8 mouse cellular contexts compared by ENCODE assay signal in the genomic region with DNA sequence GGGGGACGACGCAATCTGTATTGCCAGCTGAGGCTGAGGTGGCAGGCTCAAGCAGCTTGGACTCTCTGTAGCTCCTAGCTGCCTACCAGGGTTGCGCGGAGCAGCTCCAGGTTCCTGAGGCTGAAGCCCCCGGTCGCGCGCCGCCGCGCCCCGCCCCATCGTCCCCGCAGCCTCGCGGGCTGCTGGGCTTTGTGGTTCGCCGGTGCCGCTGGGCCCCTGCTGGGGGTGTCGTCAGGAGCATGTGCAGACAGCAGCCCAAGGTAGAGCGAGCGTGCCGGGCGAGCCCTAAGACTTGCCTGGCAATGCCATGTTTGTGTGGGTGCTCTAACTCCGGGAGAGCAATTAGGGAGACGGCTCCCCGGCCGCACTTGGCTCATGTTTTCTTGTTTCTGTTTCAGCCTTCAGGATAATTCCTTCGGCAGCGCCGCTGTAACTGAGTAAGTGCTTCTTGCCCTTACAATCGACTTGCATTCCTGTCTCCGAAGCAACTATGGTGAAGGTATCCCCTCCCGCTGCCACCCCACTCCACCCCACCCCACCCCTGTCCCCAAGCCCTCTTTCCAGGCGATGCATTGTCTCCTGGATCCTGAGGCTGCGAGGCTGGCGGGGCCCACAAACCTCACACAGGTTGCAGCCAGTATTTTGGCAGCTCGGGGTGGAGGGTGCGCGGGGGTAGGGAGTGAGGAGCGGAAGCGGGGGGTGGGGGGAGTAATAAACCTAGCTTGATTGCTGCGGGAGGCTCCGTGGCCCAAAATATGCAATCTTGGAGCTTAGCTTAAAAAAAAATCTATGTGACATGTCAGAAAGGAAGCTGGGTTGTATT. TPM values are rescaled to one million over a fixed set of nuclear protein-coding genes. Genes with fewer than 3 reads are reported as not detected.
DNase-seq lines count a peak whose midpoint lies in the region; ATAC-seq lines count a peak whose summit lies in the region.

No protein-coding gene starts in this region.

- H3K9ac ChIP-seq in embryonic facial prominence, embryonic 14.5 days (ENCODE audit: low read depth, low read length), result peak overlapping the region; percentile 73
- H3K9ac ChIP-seq in heart, embryonic 11.5 days (ENCODE audit: low read depth, low read length), result peak overlapping the region; percentile 69
- H3K9ac ChIP-seq in kidney, embryonic 16.5 days (replicated peaks; ENCODE audit: low read length), result peak overlapping the region; percentile 77
- H3K9ac ChIP-seq in neural tube, embryonic 11.5 days (ENCODE audit: low read length), result peak overlapping the region; percentile 88

- H3K4me2 ChIP-seq in embryonic facial prominence, embryonic 14.5 days (ENCODE audit: low read depth, low read length), result peak overlapping the region; percentile 86
- peak overlapping the region; percentile 87 for H3K4me2 ChIP-seq in heart, embryonic 11.5 days
- H3K4me2 ChIP-seq in kidney, embryonic 16.5 days (replicated peaks; ENCODE audit: low read depth, low read length), result peak overlapping the region; percentile 97
- H3K4me2 ChIP-seq in neural tube, embryonic 11.5 days (ENCODE audit: low read depth), result peak overlapping the region; percentile 87

- H3K9me3 ChIP-seq in embryonic facial prominence, embryonic 14.5 days (ENCODE audit: control insufficient read depth, low read length), result no peaks in the 10 kb centered on the region
- H3K9me3 ChIP-seq in heart, embryonic 11.5 days (replicated peaks; ENCODE audit: control insufficient read depth, low read length), result no peaks in the 10 kb centered on the region
- H3K9me3 ChIP-seq in kidney, embryonic 16.5 days (ENCODE audit: low read length), result 0 out of 2 replicates have a peak, but pooled peaks cover 2% of the 10 kb centered on the region
- H3K9me3 ChIP-seq in neural tube, embryonic 11.5 days (ENCODE audit: control insufficient read depth, low read length), result no peaks in the 10 kb centered on the region

- H3K27ac ChIP-seq in embryonic facial prominence, embryonic 14.5 days (replicated peaks; ENCODE audit: low read depth, low read length), result peak overlapping the region; percentile 89
- H3K27ac ChIP-seq in heart, embryonic 11.5 days (ENCODE audit: low read depth, low read length), result peak overlapping the region; percentile 67
- peak overlapping the region; percentile 79 for H3K27ac ChIP-seq in kidney, embryonic 16.5 days (ENCODE audit: low read length)
- peak overlapping the region; percentile 90 for H3K27ac ChIP-seq in neural tube, embryonic 11.5 days (ENCODE audit: low read depth, low read length)

- H3K36me3 ChIP-seq in embryonic facial prominence, embryonic 14.5 days (ENCODE audit: control insufficient read depth, insufficient read depth, low read length), result no peaks in the 10 kb centered on the region
- H3K36me3 ChIP-seq in heart, embryonic 11.5 days (ENCODE audit: control insufficient read depth, insufficient read depth, low read length), result no peaks in the 10 kb centered on the region
- H3K36me3 ChIP-seq in kidney, embryonic 16.5 days (ENCODE audit: insufficient read depth, low read length), result no peaks in the 10 kb centered on the region
- H3K36me3 ChIP-seq in neural tube, embryonic 11.5 days (ENCODE audit: control insufficient read depth, insufficient read depth, low read length), result no peaks in the 10 kb centered on the region

- no peaks in the 10 kb centered on the region for H3K27me3 ChIP-seq in embryonic facial prominence, embryonic 14.5 days (replicated peaks; ENCODE audit: control insufficient read depth, insufficient read depth, low read length)
- no peaks in the 10 kb centered on the region for H3K27me3 ChIP-seq in heart, embryonic 11.5 days (ENCODE audit: control insufficient read depth, insufficient read depth, low read length)
- H3K27me3 ChIP-seq in kidney, embryonic 16.5 days (ENCODE audit: insufficient read depth, low read length), result no peaks in the 10 kb centered on the region
- H3K27me3 ChIP-seq in neural tube, embryonic 11.5 days (ENCODE audit: control insufficient read depth, insufficient read depth, low read length), result no peaks in the 10 kb centered on the region

- WGBS in embryonic facial prominence, embryonic 14.5 days, result 1% methylated on average over 28 of the region's 44 CpGs
- under 1% methylated on average over 44 of the region's 44 CpGs for WGBS in heart, embryonic 11.5 days (ENCODE audit: insufficient replicate concordance)
- WGBS in kidney, embryonic 16.5 days, result under 1% methylated on average over 44 of the region's 44 CpGs
- WGBS in neural tube, embryonic 11.5 days, result under 1% methylated on average over 44 of the region's 44 CpGs

- H3K4me1 ChIP-seq in embryonic facial prominence, embryonic 14.5 days (ENCODE audit: control insufficient read depth, insufficient read depth, low read length), result peaks cover 9% of the 10 kb centered on the region; the same call in 1 of the 2 replicates
- no peaks in the 10 kb centered on the region for H3K4me1 ChIP-seq in heart, embryonic 11.5 days (ENCODE audit: control insufficient read depth, insufficient read depth, low read length)
- peaks cover 10% of the 10 kb centered on the region for H3K4me1 ChIP-seq in kidney, embryonic 16.5 days (ENCODE audit: insufficient read depth, low read length)
- peaks cover 9% of the 10 kb centered on the region for H3K4me1 ChIP-seq in neural tube, embryonic 11.5 days (ENCODE audit: control insufficient read depth, insufficient read depth, low read length)

- peak; percentile 87 for ATAC-seq in embryonic facial prominence, embryonic 14.5 days (ENCODE audit: low read depth)
- peak; percentile 53; the same call in 1 of the 2 replicates for ATAC-seq in heart, embryonic 11.5 days (replicated peaks; ENCODE audit: insufficient number of reproducible peaks, low FRiP score, low TSS enrichment)
- peak; percentile 85 for ATAC-seq in kidney, embryonic 16.5 days (ENCODE audit: low FRiP score, low TSS enrichment)
- ATAC-seq in neural tube, embryonic 11.5 days (ENCODE audit: insufficient read depth, low FRiP score, low TSS enrichment), result peak; percentile 91

- peak overlapping the region; percentile 60 for H3K4me3 ChIP-seq in embryonic facial prominence, embryonic 14.5 days (ENCODE audit: low read depth, low read length)
- H3K4me3 ChIP-seq in heart, embryonic 11.5 days (ENCODE audit: low read depth, low read length), result peak overlapping the region; percentile 67
- peak overlapping the region; percentile 77 for H3K4me3 ChIP-seq in kidney, embryonic 16.5 days (ENCODE audit: low read length)
- peak overlapping the region; percentile 59 for H3K4me3 ChIP-seq in neural tube, embryonic 11.5 days (ENCODE audit: low read depth, low read length)

- peak; percentile 31 for DNase-seq in ovary, postnatal 10 days (ENCODE audit: low spot score)
- DNase-seq in ovary, adult 18-20 months (ENCODE audit: low spot score), result no peak
- DNase-seq in embryonic facial prominence, embryonic 14.5 days (ENCODE audit: low spot score), result peak; percentile 71
- DNase-seq in liver, result peak; percentile 10
- peak; percentile 84 for DNase-seq in neural tube, embryonic 11.5 days (ENCODE audit: low spot score)
- no peak for DNase-seq in T-cell, adult 2 months (ENCODE audit: low spot score)

RNA-seq across cellular contexts. Expression of a gene that starts 0.6 kb away (rescaled TPM):
- 11.3 and 11.8 TPM in 2 replicates for polyA plus RNA-seq in embryonic facial prominence, embryonic 14.5 days (2014; fragmentation: Nextera tagmentation; extraction: Ambion mirVana)
- polyA plus RNA-seq in heart, embryonic 11.5 days (2014; fragmentation: Nextera tagmentation; extraction: Ambion mirVana), result 8.2 TPM in 2 replicates
- polyA plus RNA-seq in kidney, embryonic 16.5 days (2015; fragmentation: Nextera tagmentation; extraction: Ambion mirVana), result 6.6 and 6.7 TPM in 2 replicates
- 11.4 and 11.9 TPM in 2 replicates for polyA plus RNA-seq in neural tube, embryonic 11.5 days (2014; fragmentation: Nextera tagmentation; extraction: Ambion mirVana)

Comparison
In these comparisons a context has a peak if more than half of its experiments do, and no peak if none do; other contexts are left out.
1. DNase-seq: peak in ovary, postnatal 10 days (single experiment), embryonic facial prominence, embryonic 14.5 days (single experiment), liver (single experiment) and neural tube, embryonic 11.5 days (single experiment); none in ovary, adult 18-20 months (single experiment) and T-cell, adult 2 months (single experiment).
2. Peak in every context shown above with its lines, with median percentiles within 50 percentile points of each other: ATAC-seq, H3K27ac ChIP-seq, H3K4me2 ChIP-seq, H3K4me3 ChIP-seq and H3K9ac ChIP-seq.